Mouse (Mus musculus) heart, adult 18-20 months (tissue): ENCODE measurements at regions not wholly inside any gene's neighbourhood (a gene's known extent, or its start where the extent isn't known, plus 50 kb on each side); places are given as distances from the start of the nearest gene placed in this dataset.

Source experiments
- DNase-seq, 2 experiments: peaks; one replicate each; pipeline ENCODE4 v3.0.0; 2021 to 2022; ENCODE audit warnings: mixed read lengths in 1 of 2

- no peak for DNase-seq
Observed at GRCm38 (mm10) chr19:59761218-59761617, 182.2 kb downstream of the Rab11fip2 start.

GRCm38 (mm10) chr19:59784401-59785046 is 158.9 kb downstream of the Rab11fip2 start:
- no peak for DNase-seq

- DNase-seq, result no peak
Observed at GRCm38 (mm10) chr19:59831304-59831703, 112.2 kb downstream of the Rab11fip2 start.

GRCm38 (mm10) chr19:59837138-59837537 is 106.3 kb downstream of the Rab11fip2 start:
- no peak for DNase-seq

DNA sequence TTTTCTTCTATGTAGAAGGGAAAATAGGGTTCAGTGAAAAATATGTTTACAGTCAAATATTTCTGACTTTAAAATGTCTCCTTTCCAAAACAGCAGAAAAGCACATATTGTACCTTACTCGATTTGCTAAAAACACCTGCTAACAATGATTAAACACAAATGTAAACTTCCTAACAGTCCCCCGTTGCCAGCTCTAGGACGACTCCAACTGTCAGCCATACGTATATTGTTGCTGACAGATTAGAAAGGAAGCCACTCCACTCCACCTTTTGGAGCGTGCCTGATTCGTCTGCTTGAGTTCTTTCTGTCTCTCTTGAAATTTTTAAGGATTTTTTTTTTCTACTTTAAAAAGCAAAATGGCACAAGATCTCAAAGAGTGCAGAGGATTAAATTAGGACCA is 105.8 kb downstream of the Rab11fip2 start:
- DNase-seq, result no peak

DNA sequence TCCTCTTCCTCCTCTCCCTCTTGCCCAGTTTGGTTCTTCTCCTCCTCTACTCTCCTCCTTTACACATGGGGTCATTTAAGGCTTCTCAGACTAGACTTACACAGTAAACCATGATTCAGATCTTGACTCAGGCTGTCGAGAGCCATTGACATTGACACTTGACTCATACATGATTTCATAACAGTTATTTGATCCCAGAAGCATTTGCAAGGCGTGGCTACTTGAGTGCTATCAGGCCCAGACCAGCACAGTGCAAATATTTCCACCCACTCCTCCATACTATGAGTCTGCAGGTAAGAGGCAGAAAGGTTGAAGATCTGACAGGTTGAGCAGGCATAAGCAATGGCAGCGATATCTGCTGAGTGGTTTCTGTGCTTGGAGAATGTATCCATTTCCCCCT is 99.2 kb downstream of the Rab11fip2 start:
- no peak for DNase-seq

DNA sequence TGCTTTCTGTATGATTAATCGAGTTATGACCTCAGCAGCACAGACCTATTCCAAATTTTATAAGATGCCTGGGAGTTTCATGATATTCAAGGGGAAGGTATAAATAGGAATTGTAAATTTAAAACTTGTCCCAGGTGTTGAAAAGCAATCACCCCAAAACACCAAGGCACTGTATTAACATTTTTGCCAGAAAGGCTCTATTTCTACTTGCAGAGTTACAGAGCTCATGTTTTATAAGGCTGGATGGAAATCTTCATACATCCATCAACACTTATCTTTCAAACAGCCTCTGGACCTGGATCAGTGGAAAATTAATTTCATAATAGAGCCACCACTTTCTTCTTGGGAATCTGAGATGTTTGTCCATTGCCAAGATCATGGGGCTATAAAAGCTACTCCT is 96.6 kb downstream of the Rab11fip2 start:
- DNase-seq, result no peak

DNA sequence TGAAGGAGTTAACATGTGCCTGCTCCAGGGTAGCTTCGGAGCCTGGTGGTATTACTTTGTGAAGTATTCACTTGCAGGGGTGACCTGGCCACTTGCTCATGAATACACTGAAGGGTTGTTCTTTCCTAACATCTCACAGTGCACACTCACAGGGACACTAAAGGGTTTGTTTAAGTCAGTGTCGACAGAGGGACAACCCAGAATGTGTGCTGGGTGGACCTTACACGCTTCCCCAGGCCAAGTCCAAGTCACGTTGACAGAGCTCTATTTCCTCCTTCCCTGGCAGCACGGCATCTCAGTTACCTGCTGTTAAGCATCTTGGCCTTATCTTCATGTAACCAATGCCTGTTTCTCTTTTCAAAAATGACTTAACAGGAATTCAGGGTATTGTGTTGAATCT is 92.8 kb downstream of the Rab11fip2 start:
- no peak for DNase-seq

GRCm38 (mm10) chr19:59852011-59852738 is 91.3 kb downstream of the Rab11fip2 start:
- DNase-seq, result no peak
